Mouse (Mus musculus) megakaryocyte, embryonic 14.5 days (primary cell): ENCODE results near the gene Hsd17b3. TPM values are rescaled to one million over a fixed set of nuclear protein-coding genes. Genes with fewer than 3 reads are reported as not detected.

Experiments
- H3K27me3 ChIP-seq: replicated peaks from 2 replicates; pipeline ENCODE3; 2012; ENCODE audit warnings: inconsistent platforms
- H3K36me3 ChIP-seq: replicated peaks from 2 replicates; pipeline ENCODE3; 2012; ENCODE audit warnings: low read length, inconsistent platforms, mixed read lengths
- H3K4me1 ChIP-seq: 2 replicates; pipeline ENCODE4 v1.6.1; 2012; ENCODE audit warnings: inconsistent platforms
- H3K4me3 ChIP-seq: replicated peaks from 2 replicates; pipeline ENCODE3; 2012; ENCODE audit warnings: moderate library complexity, mild to moderate bottlenecking, inconsistent platforms
- H3K9me3 ChIP-seq: 2 replicates; pipeline ENCODE4 v1.6.1; 2012; ENCODE audit warnings: inconsistent platforms
- FLI1 ChIP-seq: IDR thresholded peaks from 2 replicates; pipeline ENCODE4 v1.6.1; 2012; ENCODE audit warnings: low read length, inconsistent platforms, mixed read lengths
- GATA1 ChIP-seq: IDR thresholded peaks from 3 replicates; pipeline ENCODE4 v1.6.1; 2012; ENCODE audit warnings: mixed read lengths, low read length, inconsistent platforms, borderline replicate concordance
- polyA plus RNA-seq: library from polyadenylated mRNA; stranded (reverse); fragments of >175 nt; gene quantifications from 2 replicates; pipeline ENCODE4 v1.2.3, GENCODE M21; 2012; ENCODE audit warnings: low replicate concordance; ENCODE audit not compliant: insufficient read depth

Gene Hsd17b3
- polyA plus RNA-seq, 1 experiment, result not detected

DNA sequence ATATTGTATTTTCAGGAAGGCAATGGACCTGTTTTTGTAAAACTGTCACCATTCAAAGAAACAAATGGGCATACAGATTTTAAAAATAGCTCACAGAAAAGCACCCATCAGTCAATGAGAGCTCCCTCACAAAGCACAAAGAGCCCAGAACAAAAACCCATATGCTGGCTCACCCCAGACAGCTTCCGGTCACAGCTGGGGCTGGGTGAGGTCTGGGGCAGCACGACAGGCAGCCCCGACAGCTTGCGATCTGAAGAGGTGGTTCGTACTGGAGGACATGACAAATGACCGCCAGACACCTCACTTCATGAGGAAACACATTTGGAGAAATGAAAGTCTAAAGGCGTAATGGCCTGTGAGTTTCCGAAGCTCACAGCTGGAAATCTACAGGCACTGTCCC is 18.5 kb upstream of the Hsd17b3 start:
- Histone ChIP-seq H3K9me3 (no peaks in the 10 kb centered on the region), H3K27me3 (no peaks in the 10 kb centered on the region), H3K4me1 (peaks cover 17% of the 10 kb centered on the region), H3K36me3 (peaks cover 41% of the 10 kb centered on the region), H3K4me3 (no peak overlapping the region)
- TF ChIP-seq GATA1, result no peak
- no peak for TF ChIP-seq FLI1

GRCm38 (mm10) chr13:64107105-64107504 is 18.1 kb upstream of the Hsd17b3 start:
- Histone ChIP-seq H3K36me3 (peaks cover 39% of the 10 kb centered on the region), H3K27me3 (no peaks in the 10 kb centered on the region), H3K4me3 (no peak overlapping the region), H3K4me1 (peaks cover 17% of the 10 kb centered on the region), H3K9me3 (no peaks in the 10 kb centered on the region)
- TF ChIP-seq GATA1 (no peak), FLI1 (no peak)

- Histone ChIP-seq H3K27me3 (no peaks in the 10 kb centered on the region), H3K36me3 (peaks cover 41% of the 10 kb centered on the region), H3K9me3 (no peaks in the 10 kb centered on the region), H3K4me3 (no peak overlapping the region), H3K4me1 (peaks cover 17% of the 10 kb centered on the region)
- TF ChIP-seq FLI1 (no peak), GATA1 (no peak)
Observed at GRCm38 (mm10) chr13:64105690-64106089, 16.7 kb upstream of the Hsd17b3 start.

DNA sequence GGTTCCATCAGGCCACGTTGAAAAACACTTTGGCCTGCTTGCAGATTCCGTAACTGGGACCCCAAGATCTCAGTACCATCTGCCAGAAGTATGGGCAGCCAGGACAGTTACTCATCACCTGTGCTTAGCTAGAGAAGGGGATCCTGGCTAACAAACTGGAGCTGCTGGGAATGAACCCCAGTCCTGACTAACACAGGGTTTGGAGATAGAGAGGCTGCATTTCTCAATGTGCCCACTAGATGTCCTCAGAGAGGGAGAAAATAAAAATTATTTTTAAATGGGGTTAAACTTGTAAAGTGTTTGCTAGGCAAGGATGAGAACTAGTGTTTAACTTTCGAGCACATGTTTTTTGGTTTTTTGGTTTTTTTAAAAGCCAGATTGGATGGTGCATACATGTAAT is 11.2 kb upstream of the Hsd17b3 start:
- Histone ChIP-seq H3K27me3 (no peaks in the 10 kb centered on the region), H3K36me3 (peaks cover 24% of the 10 kb centered on the region)
- TF ChIP-seq FLI1, result no peak
- TF ChIP-seq GATA1, result no peak

GRCm38 (mm10) chr13:64098992-64099391 is 10.0 kb upstream of the Hsd17b3 start:
- no peak for TF ChIP-seq FLI1
- no peak for TF ChIP-seq GATA1
- Histone ChIP-seq H3K27me3 (no peaks in the 10 kb centered on the region), H3K9me3 (no peaks in the 10 kb centered on the region), H3K36me3 (peaks cover 16% of the 10 kb centered on the region), H3K4me3 (no peak overlapping the region), H3K4me1 (peaks cover 4% of the 10 kb centered on the region; the same call in 1 of the 2 replicates)

More for the DNA sequence above, 11.2 kb upstream of the Hsd17b3 start:
- Histone ChIP-seq H3K9me3 (no peaks in the 10 kb centered on the region), H3K4me3 (no peak overlapping the region), H3K4me1 (peaks cover 4% of the 10 kb centered on the region; the same call in 1 of the 2 replicates)

- H3K4me3 ChIP-seq, result no peak overlapping the region
- no peak for TF ChIP-seq FLI1
- TF ChIP-seq GATA1, result no peak
- H3K4me1 ChIP-seq, result peaks cover 4% of the 10 kb centered on the region; the same call in 1 of the 2 replicates
- no peaks in the 10 kb centered on the region for H3K9me3 ChIP-seq
- H3K27me3 ChIP-seq, result peaks cover 7% of the 10 kb centered on the region
- peaks cover 9% of the 10 kb centered on the region for H3K36me3 ChIP-seq
Observed at GRCm38 (mm10) chr13:64093341-64093740, 4.3 kb upstream of the Hsd17b3 start.

DNA sequence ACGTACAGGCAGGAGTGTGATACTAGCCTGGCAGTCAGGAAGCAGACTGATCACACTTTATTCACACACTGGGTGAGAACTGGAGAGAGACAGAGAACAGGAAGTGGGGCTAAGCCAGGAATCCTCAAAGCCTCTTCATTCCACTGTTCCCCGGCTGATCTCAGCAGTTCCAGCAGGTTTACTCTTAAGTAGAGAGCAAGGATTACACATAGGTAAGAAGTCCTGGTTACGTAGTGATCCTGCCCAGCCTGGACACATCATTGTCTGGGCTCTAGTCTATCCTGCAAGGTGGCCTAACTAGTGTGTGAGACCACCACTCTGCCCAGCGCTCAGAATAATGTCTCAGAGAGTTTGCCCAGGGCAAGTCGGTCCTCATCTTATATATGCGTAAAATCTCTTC is 3.7 kb upstream of the Hsd17b3 start:
- H3K4me3 ChIP-seq, result no peak overlapping the region
- peaks cover 7% of the 10 kb centered on the region for H3K27me3 ChIP-seq
- TF ChIP-seq FLI1, result no peak
- TF ChIP-seq GATA1, result no peak
- H3K36me3 ChIP-seq, result peaks cover 7% of the 10 kb centered on the region
- no peaks in the 10 kb centered on the region for H3K9me3 ChIP-seq
- peaks cover 4% of the 10 kb centered on the region; the same call in 1 of the 2 replicates for H3K4me1 ChIP-seq

DNA sequence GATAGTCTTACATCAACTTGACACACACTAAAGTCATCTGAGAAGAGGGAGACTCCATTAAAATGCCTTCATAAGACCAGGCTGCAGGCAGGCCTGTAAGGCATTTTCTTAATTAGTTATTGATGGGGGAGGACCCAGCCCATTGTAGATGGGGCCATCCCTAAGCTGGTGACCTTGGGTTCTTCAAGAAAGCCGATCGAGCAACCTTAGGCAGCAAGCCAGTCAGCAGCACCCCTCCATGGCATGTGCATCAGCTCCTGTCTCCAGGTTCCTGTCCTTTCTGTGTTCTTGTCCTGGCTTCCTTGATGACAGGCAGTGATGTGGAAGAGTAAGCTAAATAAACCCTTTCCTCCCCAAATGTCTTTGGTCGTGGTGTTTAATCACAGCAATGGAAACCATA is 3.1 kb upstream of the Hsd17b3 start:
- Histone ChIP-seq H3K27me3 (peaks cover 10% of the 10 kb centered on the region), H3K36me3 (peaks cover 4% of the 10 kb centered on the region), H3K9me3 (no peaks in the 10 kb centered on the region), H3K4me3 (no peak overlapping the region), H3K4me1 (peaks cover under 1% of the 10 kb centered on the region; the same call in 1 of the 2 replicates)
- no peak for TF ChIP-seq GATA1

GRCm38 (mm10) chr13:64091006-64091405 is 2.0 kb upstream of the Hsd17b3 start:
- no peaks in the 10 kb centered on the region; the same call in 1 of the 2 replicates for H3K4me1 ChIP-seq
- TF ChIP-seq FLI1, result no peak
- peaks cover 10% of the 10 kb centered on the region for H3K27me3 ChIP-seq
- H3K36me3 ChIP-seq, result no peaks in the 10 kb centered on the region
- no peak overlapping the region for H3K4me3 ChIP-seq
- H3K9me3 ChIP-seq, result no peaks in the 10 kb centered on the region

DNA sequence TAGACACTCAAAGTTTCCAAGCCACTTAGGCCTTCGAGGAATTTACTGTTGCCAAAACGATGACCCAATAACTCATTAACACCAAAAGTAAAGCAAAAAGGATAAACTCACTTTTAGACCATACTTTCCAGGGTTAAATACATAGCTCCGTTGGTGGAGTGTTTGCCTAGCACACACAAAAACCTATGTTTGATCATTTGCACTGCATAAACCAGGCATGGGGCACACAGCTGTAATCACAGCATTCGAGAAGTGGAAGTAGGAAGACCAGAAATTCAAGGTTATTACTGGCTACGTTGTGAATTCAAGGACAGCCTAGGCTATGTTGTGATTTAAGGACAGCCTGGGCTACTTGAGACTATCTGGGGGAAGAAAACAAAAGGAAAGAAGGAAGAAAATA is 1.2 kb upstream of the Hsd17b3 start:
- no peaks in the 10 kb centered on the region; the same call in 1 of the 2 replicates for H3K4me1 ChIP-seq
- H3K27me3 ChIP-seq, result peaks cover 10% of the 10 kb centered on the region
- H3K36me3 ChIP-seq, result no peaks in the 10 kb centered on the region
- no peak overlapping the region for H3K4me3 ChIP-seq
- TF ChIP-seq FLI1 (no peak), GATA1 (no peak)
- no peaks in the 10 kb centered on the region for H3K9me3 ChIP-seq

- H3K4me3 ChIP-seq, result no peak overlapping the region
- no peaks in the 10 kb centered on the region for H3K36me3 ChIP-seq
- no peaks in the 10 kb centered on the region for H3K4me1 ChIP-seq
- H3K9me3 ChIP-seq, result no peaks in the 10 kb centered on the region
- peaks cover 13% of the 10 kb centered on the region for H3K27me3 ChIP-seq
- TF ChIP-seq GATA1 (no peak), FLI1 (no peak)
Observed at GRCm38 (mm10) chr13:64088057-64088456, 973 bp downstream of the Hsd17b3 start.
